Mouse (Mus musculus) C3H10T1/2 (cell line): Measurements from ENCODE around the gene Spr. TPM values are rescaled to one million over a fixed set of nuclear protein-coding genes. Genes with fewer than 3 reads are reported as not detected.

Source experiments
- polyA plus RNA-seq, 2 experiments: library from polyadenylated mRNA; unstranded; fragments of >200 nt; fragmentation: generic; extraction: Trizol; gene quantifications; one replicate each; pipeline ENCODE4 v1.2.1; 2012; ENCODE audit warnings: missing spikeins in 2 of 2

The Spr gene
- polyA plus RNA-seq: 100 to 1,000 TPM; 105 to 186 TPM

DNA sequence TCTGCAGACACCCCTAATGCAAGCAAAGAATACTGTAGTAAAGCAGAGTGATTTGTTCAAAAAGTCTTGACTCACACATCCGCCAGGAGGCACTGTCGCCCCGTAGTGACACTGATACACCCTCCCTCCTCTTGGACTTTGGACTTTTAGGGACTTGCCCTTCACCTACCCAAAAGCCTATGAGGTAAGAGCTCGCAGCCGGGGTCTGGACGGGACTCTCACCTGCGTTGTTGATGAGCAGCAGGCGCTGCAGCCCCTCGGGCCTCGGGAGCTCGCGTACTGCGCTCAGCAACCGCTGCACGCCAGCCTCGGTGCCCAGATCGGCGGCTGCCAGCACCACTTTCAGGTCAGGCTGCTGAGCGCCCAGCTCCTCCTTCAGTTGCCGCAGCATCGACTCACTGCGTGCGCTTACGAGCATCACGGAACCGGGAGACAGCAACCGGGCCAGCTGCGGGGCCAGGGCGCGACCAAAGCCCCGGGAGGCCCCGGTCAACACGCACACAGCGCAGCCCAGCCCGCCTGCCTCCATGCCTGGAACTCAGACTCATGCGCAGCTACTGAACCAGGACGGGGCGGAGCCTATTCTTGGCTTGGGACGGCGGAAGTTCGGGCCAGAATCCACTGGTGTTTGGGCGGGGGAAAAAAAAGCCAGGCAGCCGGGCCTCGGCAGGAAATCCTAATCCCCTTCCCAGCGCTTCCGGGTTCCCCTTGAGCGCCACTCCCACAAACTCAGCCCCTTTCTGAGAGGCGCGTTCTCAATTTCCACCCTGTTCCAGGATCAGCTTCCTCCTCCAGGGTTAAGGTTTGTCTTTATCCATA is at the start of gene Spr:
TSS of gene Spr (minus strand) at position 550 of the 819 bp plus-strand sequence.

Other genes with a start within 250 kb of the Spr start
- gene Exoc6b, start 68.3 kb downstream of the Spr start, polyA plus RNA-seq: 10 to 100 TPM in 1 of 2 experiments, 1 to 10 TPM in 1; 1.4 to 16.3 TPM
- gene Emx1, start 49.7 kb upstream of the Spr start, polyA plus RNA-seq: not detected
- 1 to 10 TPM; 1.7 to 4.7 TPM for gene Sfxn5, start 195.7 kb upstream of the Spr start, polyA plus RNA-seq
- gene Rab11fip5, start 236.9 kb upstream of the Spr start, polyA plus RNA-seq: 10 to 100 TPM; 11.9 to 22.5 TPM